Mouse (Mus musculus): Measurements from ENCODE around the gene Cdc37l1.

GRCm38 (mm10) chr19:29063577-29064363 is 73.6 kb downstream of the Cdc37l1 start:
- peak; percentile 99 for TF ChIP-seq CTCF (IDR thresholded peaks at IDR 0.05; ENCODE audit: low read depth)
- TF ChIP-seq EP300 (optimal IDR thresholded peaks at IDR 0.05) = no peak

All from stomach, postnatal 0 days (tissue).